Mouse (Mus musculus) forebrain, postnatal 0 days (tissue): ENCODE data around the gene Gm49368. TPM values are rescaled to one million over a fixed set of nuclear protein-coding genes. Genes with fewer than 3 reads are reported as not detected.
"Not testable (repeated sequence)": the region's sequence is repeated elsewhere in the genome, so short reads cannot be mapped to it uniquely, and the experiment has no call there.

Source experiments
- ATAC-seq: fragments of 200-750 bp; cut with Nextera tagmentation; 2 replicates; pipeline ENCODE4 v1.8.0; 2017; ENCODE audit warnings: mild to moderate bottlenecking, moderate library complexity
- DNase-seq: peaks from one replicate; pipeline ENCODE4 v3.0.0-alpha.2; 2015
- H3K27ac ChIP-seq: fragments of 300-500 bp; sonication (generic); 2 replicates; pipeline ENCODE4 v1.5.1; 2014; ENCODE audit warnings: low read depth, mild to moderate bottlenecking, antibody characterized with exemption, low read length, moderate library complexity, mixed read lengths
- H3K27me3 ChIP-seq: fragments of 300-500 bp; sonication (generic); 2 replicates; pipeline ENCODE4 v1.6.1; 2014; ENCODE audit warnings: mild to moderate bottlenecking, low read length, mixed read lengths; ENCODE audit not compliant: insufficient read depth
- H3K36me3 ChIP-seq: fragments of 300-500 bp; sonication (generic); 2 replicates; pipeline ENCODE4 v1.6.1; 2014; ENCODE audit warnings: mild to moderate bottlenecking, moderate library complexity; ENCODE audit not compliant: insufficient read depth
- H3K4me1 ChIP-seq: fragments of 300-500 bp; sonication (generic); 2 replicates; pipeline ENCODE4 v1.6.1; 2014; ENCODE audit warnings: antibody characterized with exemption; ENCODE audit not compliant: insufficient read depth
- H3K4me2 ChIP-seq: fragments of 300-500 bp; sonication (generic); 2 replicates; pipeline ENCODE4 v1.6.1; 2014; ENCODE audit warnings: low read depth, mild to moderate bottlenecking, moderate library complexity
- H3K4me3 ChIP-seq: fragments of 300-500 bp; sonication (generic); 2 replicates; pipeline ENCODE4 v1.5.1; 2014; ENCODE audit warnings: low read depth, low read length, mixed read lengths
- H3K9ac ChIP-seq: fragments of 300-500 bp; sonication (generic); 2 replicates; pipeline ENCODE4 v1.6.1; 2014; ENCODE audit warnings: mild to moderate bottlenecking
- H3K9me3 ChIP-seq: fragments of 300-500 bp; sonication (generic); 2 replicates; pipeline ENCODE4 v1.6.1; 2016; ENCODE audit warnings: low read length
- CTCF ChIP-seq: sonication (generic); IDR thresholded peaks from 2 replicates; pipeline ENCODE4 v1.5.1; 2016; ENCODE audit warnings: antibody characterized with exemption, control low read depth, low read depth
- WGBS: fragments of 180-500 bp; shearing (Covaris S2); extraction: QIAGEN DNeasy Blood & Tissue Kit; methylation state at CpG from one replicate; pipeline ENCODE4 v1.1.7; 2014; 5-methylcytosine and 5-hydroxymethylcytosine counted together
- polyA plus RNA-seq: library from polyadenylated mRNA; unstranded; fragments of >200 nt; fragmentation: Nextera tagmentation; extraction: Ambion mirVana; gene quantifications from 2 replicates; pipeline ENCODE4 v1.2.1, GENCODE M21; 2015
- total RNA-seq: library from RNA; depleted of rRNA; stranded (reverse); fragments of >200 nt; gene quantifications from 2 replicates; pipeline ENCODE4 v1.2.3, GENCODE M21; 2014

Gm49368 gene
- total and polyA plus RNA-seq, 2 experiments from 2014 or later: not detected

- Histone ChIP-seq H3K4me2 (no peak overlapping the region), H3K4me1 (no peaks in the 10 kb centered on the region), H3K36me3 (no peaks in the 10 kb centered on the region), H3K27me3 (no peaks in the 10 kb centered on the region), H3K4me3 (no peak overlapping the region), H3K27ac (no peak overlapping the region), H3K9ac (no peak overlapping the region), H3K9me3 (no peaks in the 10 kb centered on the region)
- ATAC-seq (no peak), DNase-seq (no peak)
- WGBS: 91% methylated on average over 5 of the region's 5 CpGs
- no peak for TF ChIP-seq CTCF
Measured at GRCm38 (mm10) chr7:128132148-128132547, 69.7 kb downstream of the Gm49368 start.

- Histone ChIP-seq H3K27ac (no peak overlapping the region), H3K36me3 (no peaks in the 10 kb centered on the region), H3K9ac (no peak overlapping the region), H3K4me2 (no peak overlapping the region), H3K9me3 (no peaks in the 10 kb centered on the region), H3K4me1 (no peaks in the 10 kb centered on the region), H3K4me3 (no peak overlapping the region), H3K27me3 (no peaks in the 10 kb centered on the region)
- no peak for TF ChIP-seq CTCF
- DNase-seq (no peak), ATAC-seq (no peak)
- 95% methylated on average over 2 of the region's 2 CpGs for WGBS
Measured at GRCm38 (mm10) chr7:128133596-128133995, 71.1 kb downstream of the Gm49368 start.

- Histone ChIP-seq H3K4me3 (no peak overlapping the region), H3K4me1 (no peaks in the 10 kb centered on the region), H3K27ac (no peak overlapping the region)
Measured at GRCm38 (mm10) chr7:128136927-128137326, 74.4 kb downstream of the Gm49368 start.

GRCm38 (mm10) chr7:128139611-128140010 is 77.1 kb downstream of the Gm49368 start:
- no peak for TF ChIP-seq CTCF
- Histone ChIP-seq H3K4me1 (no peaks in the 10 kb centered on the region), H3K9ac (no peak overlapping the region), H3K27ac (no peak overlapping the region), H3K27me3 (no peaks in the 10 kb centered on the region), H3K36me3 (no peaks in the 10 kb centered on the region), H3K4me2 (no peak overlapping the region), H3K9me3 (no peaks in the 10 kb centered on the region), H3K4me3 (no peak overlapping the region)
- ATAC-seq: no peak
- WGBS: 92% methylated on average over 6 of the region's 6 CpGs
- DNase-seq: peak; percentile 3

More at GRCm38 (mm10) chr7:128136927-128137326, 74.4 kb downstream of the Gm49368 start:
- H3K4me2 ChIP-seq: no peak overlapping the region
- H3K9me3 ChIP-seq: no peaks in the 10 kb centered on the region
- no peak for TF ChIP-seq CTCF
- H3K36me3 ChIP-seq: no peaks in the 10 kb centered on the region
- ATAC-seq (no peak), DNase-seq (no peak)
- WGBS: 55% methylated on average over 4 of the region's 4 CpGs
- H3K9ac ChIP-seq: no peak overlapping the region
- H3K27me3 ChIP-seq: no peaks in the 10 kb centered on the region

- Histone ChIP-seq H3K4me1 (no peaks in the 10 kb centered on the region), H3K4me3 (no peak overlapping the region), H3K27ac (no peak overlapping the region), H3K9ac (no peak overlapping the region), H3K27me3 (no peaks in the 10 kb centered on the region), H3K4me2 (no peak overlapping the region), H3K9me3 (no peaks in the 10 kb centered on the region), H3K36me3 (no peaks in the 10 kb centered on the region)
- TF ChIP-seq CTCF: no peak
- 89% methylated on average over 8 of the region's 8 CpGs for WGBS
- DNase-seq (no peak), ATAC-seq (no peak)
Measured at GRCm38 (mm10) chr7:128150970-128151369, 88.5 kb downstream of the Gm49368 start.

- Histone ChIP-seq H3K9me3 (no peaks in the 10 kb centered on the region), H3K4me3 (no peak within 1 kb of the TSS), H3K27me3 (no peaks in the 10 kb centered on the region), H3K4me1 (no peaks in the 10 kb centered on the region), H3K36me3 (no peaks in the 10 kb centered on the region), H3K27ac (no peak within 1 kb of the TSS), H3K4me2 (no peak within 1 kb of the TSS), H3K9ac (no peak within 1 kb of the TSS)
- TF ChIP-seq CTCF: no peak
- WGBS: 93% methylated on average over 21 of the region's 21 CpGs
- no peak for ATAC-seq
- DNase-seq: no peak
Measured at GRCm38 (mm10) chr7:128154076-128154475, 91.6 kb downstream of the Gm49368 start, which contains the start of gene Itgad. Gene Itgad, plus strand, starts transcription at chr7:128154376.

- Histone ChIP-seq H3K27ac (no peak overlapping the region), H3K36me3 (no peaks in the 10 kb centered on the region), H3K9ac (no peak overlapping the region), H3K27me3 (no peaks in the 10 kb centered on the region), H3K4me2 (no peak overlapping the region), H3K4me3 (no peak overlapping the region), H3K9me3 (no peaks in the 10 kb centered on the region), H3K4me1 (no peaks in the 10 kb centered on the region)
- TF ChIP-seq CTCF: no peak
- DNase-seq: no peak
- no peak for ATAC-seq
- WGBS: 47% methylated on average over 10 of the region's 10 CpGs
Measured at GRCm38 (mm10) chr7:128154924-128155323, 92.4 kb downstream of the Gm49368 start.

- H3K9me3 ChIP-seq, H3K27ac ChIP-seq, H3K9ac ChIP-seq, ATAC-seq, H3K27me3 ChIP-seq, H3K4me1 ChIP-seq, DNase-seq, H3K4me2 ChIP-seq, H3K36me3 ChIP-seq, H3K4me3 ChIP-seq: not testable (repeated sequence)
- WGBS: 79% methylated on average over 7 of the region's 8 CpGs
Measured at GRCm38 (mm10) chr7:128158688-128159354, 96.3 kb downstream of the Gm49368 start.
